Mouse (Mus musculus): ENCODE measurements around the gene Rbm34. TPM values are rescaled to one million over a fixed set of nuclear protein-coding genes. Genes with fewer than 3 reads are reported as not detected.

The Rbm34 gene
- polyA plus RNA-seq, 1 experiment from 2014 or later, result 28.7 TPM

DNA sequence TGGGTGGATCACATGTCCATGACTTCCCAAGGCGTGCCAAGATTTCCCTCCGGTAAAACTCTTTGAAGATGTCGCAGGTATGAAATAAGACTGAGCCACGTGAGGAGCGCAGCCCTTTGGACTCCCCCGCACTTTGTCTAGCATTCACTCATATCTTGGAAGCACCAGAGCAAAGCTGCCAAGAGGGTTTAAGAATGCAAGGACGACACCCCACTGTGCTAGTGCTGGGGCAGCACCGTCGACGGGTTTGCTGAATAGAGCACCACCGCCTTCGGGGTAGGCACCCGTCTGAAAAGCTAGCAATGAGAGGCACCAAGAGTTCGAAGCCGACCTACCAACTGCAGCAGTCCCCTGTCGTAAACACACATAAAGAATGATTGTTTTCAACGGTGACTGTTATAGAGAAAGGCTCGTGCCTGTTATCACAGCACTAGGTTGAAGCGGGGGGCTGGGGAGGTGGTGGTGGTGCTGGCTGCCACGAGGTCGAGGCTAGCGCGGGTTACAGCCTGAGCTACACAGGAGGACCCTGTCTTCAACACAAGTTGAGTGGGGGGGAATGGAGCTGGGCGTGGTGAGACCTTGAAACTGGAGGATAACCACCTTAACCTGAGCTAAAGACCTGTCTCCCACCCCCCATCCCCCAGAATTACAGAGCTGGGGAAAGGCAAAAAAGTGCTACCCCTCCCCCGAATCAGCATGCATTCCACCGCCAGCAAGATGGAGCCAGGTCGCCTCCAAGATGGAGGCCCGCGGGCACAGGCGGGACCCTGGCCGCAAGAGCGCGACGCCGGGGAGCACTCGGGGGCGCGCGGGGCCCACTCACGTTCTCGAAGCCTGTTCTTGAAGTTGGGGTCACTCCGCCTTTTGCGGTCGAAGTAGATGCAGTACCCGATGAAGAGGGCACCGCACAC, 25.8 kb downstream of the Rbm34 start:
- WGBS, result under 1% methylated on average over 46 of the region's 46 CpGs
- H3K4me3 ChIP-seq (ENCODE audit: low read length), result peak overlapping the region; percentile 73
- ATAC-seq (ENCODE audit: low FRiP score, low TSS enrichment), result peak; percentile 74
- H3K27ac ChIP-seq (ENCODE audit: low read depth, low read length), result peak overlapping the region; percentile 89
- H3K9ac ChIP-seq (ENCODE audit: low read depth, low read length), result peak overlapping the region; percentile 84
- H3K9me3 ChIP-seq (ENCODE audit: control insufficient read depth, low read length), result no peaks in the 10 kb centered on the region
- peak overlapping the region; percentile 91 for H3K4me2 ChIP-seq (replicated peaks; ENCODE audit: low read depth, low read length)
- peaks cover 26% of the 10 kb centered on the region for H3K36me3 ChIP-seq (ENCODE audit: control insufficient read depth, insufficient read depth, low read length)
- peaks cover 15% of the 10 kb centered on the region for H3K4me1 ChIP-seq (ENCODE audit: control insufficient read depth, insufficient read depth, low read length)
- H3K27me3 ChIP-seq (ENCODE audit: control insufficient read depth, insufficient read depth, low read length), result no peaks in the 10 kb centered on the region

DNA sequence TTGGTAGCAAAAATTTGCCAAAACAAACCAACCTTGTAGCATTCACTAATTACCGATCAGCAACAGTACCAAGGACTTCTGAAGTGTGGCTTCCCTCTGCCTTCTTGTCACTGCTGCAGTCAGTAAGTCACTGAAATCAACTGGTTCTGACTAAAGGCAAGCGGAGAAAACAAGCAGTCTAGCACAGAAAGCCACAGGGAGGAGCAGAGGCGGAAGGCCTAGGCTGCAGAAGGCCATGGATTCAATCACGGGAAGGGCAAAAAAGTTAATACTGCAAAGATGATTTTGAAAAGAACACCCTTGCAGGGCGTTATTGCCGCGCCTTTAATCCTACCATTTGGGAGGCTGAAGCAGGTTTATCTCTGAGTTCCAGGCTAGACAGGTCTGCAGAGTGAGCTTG, 27.3 kb downstream of the Rbm34 start:
- no peak overlapping the region for H3K9ac ChIP-seq (ENCODE audit: low read depth, low read length)
- WGBS, result 88% methylated on average over 7 of the region's 7 CpGs

DNA sequence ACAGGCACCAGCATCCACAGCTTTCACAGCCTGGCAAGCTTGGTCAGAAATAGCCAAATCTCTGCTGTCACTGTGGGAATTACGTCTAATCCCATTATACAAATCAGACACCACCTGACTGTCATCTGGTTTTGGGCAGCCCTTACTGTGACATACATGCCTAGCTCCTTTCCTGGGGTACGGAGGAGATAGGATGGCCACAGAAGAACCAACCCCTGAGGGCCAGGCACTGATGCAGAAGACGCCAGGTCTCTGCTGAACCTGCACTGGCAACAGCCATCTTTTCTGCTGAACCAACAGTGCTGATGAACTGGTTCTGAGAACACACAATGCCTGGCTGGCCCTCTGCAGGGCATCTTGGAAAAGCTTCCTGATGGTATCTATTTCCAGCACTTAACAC, 33.5 kb downstream of the Rbm34 start:
- ATAC-seq (ENCODE audit: low FRiP score, low TSS enrichment), result no peak
- Histone ChIP-seq H3K27ac (ENCODE audit: low read depth, low read length) (no peak overlapping the region), H3K9ac (ENCODE audit: low read depth, low read length) (no peak overlapping the region), H3K4me1 (ENCODE audit: control insufficient read depth, insufficient read depth, low read length) (peaks cover 6% of the 10 kb centered on the region; the same call in 1 of the 2 replicates), H3K4me2 (replicated peaks; ENCODE audit: low read depth, low read length) (no peak overlapping the region), H3K4me3 (ENCODE audit: low read length) (no peak overlapping the region), H3K9me3 (ENCODE audit: control insufficient read depth, low read length) (no peaks in the 10 kb centered on the region), H3K27me3 (ENCODE audit: control insufficient read depth, insufficient read depth, low read length) (no peaks in the 10 kb centered on the region), H3K36me3 (ENCODE audit: control insufficient read depth, insufficient read depth, low read length) (peaks cover 70% of the 10 kb centered on the region)
- 84% methylated on average over 3 of the region's 3 CpGs for WGBS

More for the DNA sequence above, 27.3 kb downstream of the Rbm34 start:
- Histone ChIP-seq H3K4me2 (replicated peaks; ENCODE audit: low read depth, low read length) (peak overlapping the region; percentile 91), H3K4me3 (ENCODE audit: low read length) (peak overlapping the region; percentile 73; the same call in 1 of the 2 replicates), H3K36me3 (ENCODE audit: control insufficient read depth, insufficient read depth, low read length) (peaks cover 23% of the 10 kb centered on the region), H3K4me1 (ENCODE audit: control insufficient read depth, insufficient read depth, low read length) (peaks cover 15% of the 10 kb centered on the region), H3K27me3 (ENCODE audit: control insufficient read depth, insufficient read depth, low read length) (no peaks in the 10 kb centered on the region), H3K27ac (ENCODE audit: low read depth, low read length) (no peak overlapping the region), H3K9me3 (ENCODE audit: control insufficient read depth, low read length) (no peaks in the 10 kb centered on the region)
- ATAC-seq (ENCODE audit: low FRiP score, low TSS enrichment), result no peak

DNA sequence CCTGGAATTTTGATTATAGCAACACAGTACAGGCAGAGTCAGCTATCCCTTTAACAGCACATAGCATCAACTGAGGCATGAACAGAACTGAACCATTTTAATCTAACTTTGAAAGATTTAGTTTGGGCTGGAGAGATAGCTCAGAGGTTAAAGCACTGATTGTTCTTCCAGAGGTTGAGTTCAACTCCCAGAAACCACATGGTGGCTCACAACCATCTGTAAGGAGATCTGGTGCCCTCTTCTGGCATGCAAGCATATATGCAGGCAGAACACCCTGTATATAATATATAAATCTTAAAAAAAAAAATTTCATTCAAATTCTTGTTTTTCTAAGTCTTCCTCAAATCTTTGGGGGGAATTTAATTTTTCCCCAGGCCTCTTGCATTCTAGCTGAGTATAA, 34.9 kb downstream of the Rbm34 start:
- no peak overlapping the region for H3K9ac ChIP-seq (ENCODE audit: low read depth, low read length)
- H3K4me2 ChIP-seq (replicated peaks; ENCODE audit: low read depth, low read length), result no peak overlapping the region
- peaks cover 82% of the 10 kb centered on the region for H3K36me3 ChIP-seq (ENCODE audit: control insufficient read depth, insufficient read depth, low read length)
- H3K4me3 ChIP-seq (ENCODE audit: low read length), result no peak overlapping the region
- no peaks in the 10 kb centered on the region for H3K27me3 ChIP-seq (ENCODE audit: control insufficient read depth, insufficient read depth, low read length)
- H3K4me1 ChIP-seq (ENCODE audit: control insufficient read depth, insufficient read depth, low read length), result no peaks in the 10 kb centered on the region
- ATAC-seq (ENCODE audit: low FRiP score, low TSS enrichment), result no peak
- H3K9me3 ChIP-seq (ENCODE audit: control insufficient read depth, low read length), result no peaks in the 10 kb centered on the region
- H3K27ac ChIP-seq (ENCODE audit: low read depth, low read length), result no peak overlapping the region

DNA sequence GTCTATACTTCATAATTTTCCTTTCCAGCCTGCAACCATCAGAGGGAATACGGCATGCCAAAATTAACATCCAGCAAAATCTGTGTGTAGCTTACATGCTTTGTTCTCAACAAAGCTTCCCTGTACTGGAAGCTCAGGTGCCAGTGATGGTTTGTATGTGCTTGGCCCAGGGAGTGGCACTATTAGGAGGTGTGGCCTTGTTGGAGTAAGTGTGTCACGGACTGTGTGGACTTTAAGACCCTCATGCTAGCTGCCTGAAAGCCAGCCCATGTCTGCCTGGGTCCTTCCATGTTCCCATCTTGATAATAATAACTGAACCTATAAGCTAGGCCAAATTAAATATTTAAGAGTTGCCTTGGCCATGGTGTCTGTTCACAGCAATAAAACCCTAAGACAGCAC, 35.5 kb downstream of the Rbm34 start:
- H3K27ac ChIP-seq (ENCODE audit: low read depth, low read length), result no peak overlapping the region
- WGBS, result 96% methylated on average over 2 of the region's 2 CpGs
- H3K4me3 ChIP-seq (ENCODE audit: low read length), result no peak overlapping the region
- no peaks in the 10 kb centered on the region for H3K4me1 ChIP-seq (ENCODE audit: control insufficient read depth, insufficient read depth, low read length)
- no peak overlapping the region for H3K4me2 ChIP-seq (replicated peaks; ENCODE audit: low read depth, low read length)
- ATAC-seq (ENCODE audit: low FRiP score, low TSS enrichment), result no peak
- peaks cover 88% of the 10 kb centered on the region for H3K36me3 ChIP-seq (ENCODE audit: control insufficient read depth, insufficient read depth, low read length)
- no peak overlapping the region for H3K9ac ChIP-seq (ENCODE audit: low read depth, low read length)
- no peaks in the 10 kb centered on the region for H3K9me3 ChIP-seq (ENCODE audit: control insufficient read depth, low read length)
- no peaks in the 10 kb centered on the region for H3K27me3 ChIP-seq (ENCODE audit: control insufficient read depth, insufficient read depth, low read length)

DNA sequence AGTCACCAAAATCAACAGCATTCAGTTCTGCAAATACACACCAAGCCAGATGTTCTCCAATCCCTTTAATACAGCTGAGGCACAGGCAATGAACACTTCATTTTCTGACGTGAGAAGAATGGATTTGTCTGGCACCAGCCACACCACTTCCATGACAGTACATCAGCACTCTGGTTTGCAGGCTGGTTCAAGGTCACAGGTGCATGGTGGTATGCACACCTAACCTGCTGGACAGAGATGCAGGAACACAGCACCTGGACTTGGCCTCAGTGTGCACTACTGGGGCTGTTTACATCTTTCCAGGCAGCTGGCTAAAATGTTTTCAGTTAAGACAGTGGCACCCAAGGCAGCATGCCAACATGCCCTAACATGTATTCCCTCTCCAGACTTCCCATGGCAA, 38.2 kb downstream of the Rbm34 start:
- Histone ChIP-seq H3K27me3 (ENCODE audit: control insufficient read depth, insufficient read depth, low read length) (no peaks in the 10 kb centered on the region), H3K36me3 (ENCODE audit: control insufficient read depth, insufficient read depth, low read length) (peaks cover 71% of the 10 kb centered on the region), H3K4me1 (ENCODE audit: control insufficient read depth, insufficient read depth, low read length) (no peaks in the 10 kb centered on the region), H3K9ac (ENCODE audit: low read depth, low read length) (no peak overlapping the region), H3K4me2 (replicated peaks; ENCODE audit: low read depth, low read length) (no peak overlapping the region), H3K4me3 (ENCODE audit: low read length) (no peak overlapping the region), H3K27ac (ENCODE audit: low read depth, low read length) (no peak overlapping the region), H3K9me3 (ENCODE audit: control insufficient read depth, low read length) (no peaks in the 10 kb centered on the region)
- 82% methylated on average over 1 of the region's 1 CpGs for WGBS
- ATAC-seq (ENCODE audit: low FRiP score, low TSS enrichment), result no peak

DNA sequence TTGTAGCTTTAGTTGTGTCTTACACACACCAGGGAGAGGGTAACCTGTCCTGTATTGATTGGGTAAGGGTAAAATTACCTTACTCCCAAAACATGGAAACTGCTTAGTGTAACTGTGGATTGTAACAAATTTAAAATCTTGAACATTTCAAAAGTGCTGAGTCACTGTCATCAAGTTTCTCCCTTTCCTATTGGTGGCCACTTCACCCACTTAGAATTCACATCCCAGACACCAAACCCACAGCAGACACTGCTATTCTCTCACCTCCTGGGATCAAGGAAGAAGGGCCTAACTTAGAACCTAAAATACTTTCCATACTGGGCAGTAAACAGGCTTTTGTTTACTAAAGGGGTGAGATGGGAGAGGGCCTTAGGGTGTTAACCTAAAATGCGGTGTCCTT, 38.6 kb downstream of the Rbm34 start:
- Histone ChIP-seq H3K4me1 (ENCODE audit: control insufficient read depth, insufficient read depth, low read length) (no peaks in the 10 kb centered on the region), H3K27me3 (ENCODE audit: control insufficient read depth, insufficient read depth, low read length) (no peaks in the 10 kb centered on the region), H3K9ac (ENCODE audit: low read depth, low read length) (no peak overlapping the region), H3K4me3 (ENCODE audit: low read length) (no peak overlapping the region), H3K9me3 (ENCODE audit: control insufficient read depth, low read length) (no peaks in the 10 kb centered on the region), H3K4me2 (replicated peaks; ENCODE audit: low read depth, low read length) (no peak overlapping the region), H3K36me3 (ENCODE audit: control insufficient read depth, insufficient read depth, low read length) (peaks cover 67% of the 10 kb centered on the region), H3K27ac (ENCODE audit: low read depth, low read length) (no peak overlapping the region)
- no peak for ATAC-seq (ENCODE audit: low FRiP score, low TSS enrichment)
- 88% methylated on average over 1 of the region's 1 CpGs for WGBS

DNA sequence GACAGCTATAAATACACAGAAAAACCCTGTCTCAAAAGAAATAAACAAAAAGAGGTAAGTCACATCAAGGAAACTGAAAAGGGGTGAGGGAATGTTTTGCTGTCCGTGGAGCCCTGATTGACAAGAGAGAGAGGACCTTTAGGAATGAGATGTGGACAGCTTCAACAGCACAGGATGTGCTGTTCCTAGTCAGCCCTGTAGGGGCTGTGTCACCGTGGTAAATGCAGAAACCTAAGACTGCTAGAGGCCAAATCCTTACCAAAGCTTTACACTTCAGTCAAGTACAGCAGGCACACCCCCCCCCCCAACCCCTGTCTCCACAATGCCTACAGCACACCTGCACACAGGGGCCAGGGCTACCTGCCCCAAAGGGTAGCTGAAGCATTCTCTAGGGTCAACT, 39.2 kb downstream of the Rbm34 start:
- Histone ChIP-seq H3K9me3 (ENCODE audit: control insufficient read depth, low read length) (no peaks in the 10 kb centered on the region), H3K4me2 (replicated peaks; ENCODE audit: low read depth, low read length) (no peak overlapping the region), H3K36me3 (ENCODE audit: control insufficient read depth, insufficient read depth, low read length) (peaks cover 62% of the 10 kb centered on the region), H3K27ac (ENCODE audit: low read depth, low read length) (no peak overlapping the region), H3K4me1 (ENCODE audit: control insufficient read depth, insufficient read depth, low read length) (no peaks in the 10 kb centered on the region), H3K9ac (ENCODE audit: low read depth, low read length) (no peak overlapping the region), H3K27me3 (ENCODE audit: control insufficient read depth, insufficient read depth, low read length) (no peaks in the 10 kb centered on the region), H3K4me3 (ENCODE audit: low read length) (no peak overlapping the region)
- no peak for ATAC-seq (ENCODE audit: low FRiP score, low TSS enrichment)
- WGBS, result 37% methylated on average over 2 of the region's 2 CpGs

DNA sequence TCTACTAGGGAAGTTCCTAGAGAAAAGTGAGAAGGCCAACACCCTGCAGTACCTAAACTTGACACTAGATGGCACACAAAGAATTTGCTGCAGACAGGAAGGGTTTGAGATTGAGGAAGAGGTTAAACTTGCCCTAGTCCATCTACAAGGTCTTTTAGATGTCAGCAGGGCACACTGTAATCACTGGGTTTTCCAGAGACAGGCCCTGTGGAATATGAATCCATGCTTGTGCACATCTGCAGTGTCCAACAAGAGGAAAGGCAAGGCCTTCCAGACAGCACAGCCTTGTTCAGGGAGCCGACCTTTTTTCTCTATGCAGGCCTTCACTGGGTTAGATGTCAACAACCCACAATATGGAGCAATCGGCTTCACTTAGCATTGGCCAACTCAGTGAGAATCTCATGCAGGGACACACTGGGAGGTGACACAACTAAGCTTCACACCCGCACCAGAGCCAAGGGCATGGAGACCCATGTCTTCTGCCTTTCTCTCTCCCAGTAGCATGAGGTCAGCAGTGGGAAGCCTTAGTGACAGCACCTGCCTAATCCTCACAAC, 41.2 kb downstream of the Rbm34 start:
- no peak overlapping the region for H3K9ac ChIP-seq (ENCODE audit: low read depth, low read length)
- H3K4me2 ChIP-seq (replicated peaks; ENCODE audit: low read depth, low read length), result no peak overlapping the region
- WGBS, result 86% methylated on average over 3 of the region's 3 CpGs
- peaks cover 42% of the 10 kb centered on the region for H3K36me3 ChIP-seq (ENCODE audit: control insufficient read depth, insufficient read depth, low read length)
- H3K9me3 ChIP-seq (ENCODE audit: control insufficient read depth, low read length), result no peaks in the 10 kb centered on the region
- H3K4me1 ChIP-seq (ENCODE audit: control insufficient read depth, insufficient read depth, low read length), result no peaks in the 10 kb centered on the region
- no peak overlapping the region for H3K27ac ChIP-seq (ENCODE audit: low read depth, low read length)
- no peak overlapping the region for H3K4me3 ChIP-seq (ENCODE audit: low read length)
- H3K27me3 ChIP-seq (ENCODE audit: control insufficient read depth, insufficient read depth, low read length), result no peaks in the 10 kb centered on the region
- no peak for ATAC-seq (ENCODE audit: low FRiP score, low TSS enrichment)

Measured in kidney, embryonic 14.5 days (tissue).